Mouse (Mus musculus): ENCODE data around the gene Lrrk2.

Gene Lrrk2

DNA sequence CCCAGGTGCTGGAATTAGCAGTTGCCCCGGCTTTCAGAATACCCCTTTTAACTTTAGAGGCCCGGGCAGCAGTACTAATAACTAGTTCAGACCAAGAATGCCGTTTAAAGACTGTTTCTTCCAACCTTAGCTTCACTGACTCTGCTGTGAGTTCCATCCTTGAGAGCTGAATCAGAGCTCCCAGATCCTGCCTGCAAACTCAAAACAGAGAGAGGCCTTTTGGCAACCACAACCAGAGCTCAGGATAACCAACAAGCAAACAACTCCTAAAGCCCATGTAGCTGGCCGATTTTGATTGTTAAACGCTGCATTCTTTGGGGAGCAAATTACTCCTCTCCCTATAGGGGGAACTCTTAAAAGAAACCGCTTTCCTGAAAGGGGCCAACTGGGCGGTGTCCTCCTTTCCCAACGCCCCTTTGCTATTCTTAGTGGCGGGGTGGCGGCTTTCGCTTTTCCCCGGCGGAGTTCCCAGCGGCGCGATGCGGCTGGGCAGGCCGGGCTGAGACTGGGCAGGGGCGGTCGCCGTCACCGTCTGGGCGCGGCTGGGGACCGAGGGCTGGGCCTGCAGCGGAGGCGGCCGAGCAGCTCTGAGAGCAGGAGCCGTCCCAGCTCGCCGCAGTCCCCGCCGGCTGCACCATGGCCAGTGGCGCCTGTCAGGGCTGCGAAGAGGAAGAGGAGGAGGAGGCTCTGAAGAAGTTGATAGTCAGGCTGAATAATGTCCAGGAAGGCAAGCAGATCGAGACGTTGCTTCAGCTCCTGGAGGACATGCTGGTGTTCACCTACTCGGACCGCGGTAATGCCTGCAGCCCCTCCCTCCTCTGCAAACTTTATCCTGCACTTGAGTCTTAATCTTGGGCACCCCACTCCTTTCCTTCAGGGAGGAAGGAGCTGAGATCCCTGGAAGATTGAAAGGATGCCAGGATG lies at the start of gene Lrrk2:
Gene Lrrk2, plus strand, starts transcription at position 531 of the 924 bp plus-strand sequence.
- DNase-seq (ENCODE audit: low read depth, low spot score): peak; percentile 19

DNA sequence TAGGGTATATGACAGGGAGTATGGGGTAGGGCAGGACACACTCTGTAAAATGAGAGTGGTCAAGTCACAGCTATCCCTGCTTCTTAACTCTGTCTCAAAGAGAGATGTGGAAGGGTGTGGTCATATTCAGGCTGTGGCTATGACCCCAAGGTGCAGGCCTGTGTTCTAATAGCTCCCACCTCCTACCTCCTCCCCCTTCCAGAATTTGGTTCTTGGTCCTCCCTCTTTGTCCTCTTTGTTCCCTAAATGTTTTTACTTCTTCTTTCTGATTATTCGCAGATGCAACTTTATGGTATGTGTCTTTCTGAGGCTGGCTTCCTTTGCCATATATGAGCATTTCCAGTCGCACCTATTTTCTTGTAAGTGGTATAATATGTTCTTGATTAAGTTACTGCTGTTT lies 48.5 kb upstream of the Lrrk2 start:
- no peak for DNase-seq (ENCODE audit: low read depth, low spot score)

DNA sequence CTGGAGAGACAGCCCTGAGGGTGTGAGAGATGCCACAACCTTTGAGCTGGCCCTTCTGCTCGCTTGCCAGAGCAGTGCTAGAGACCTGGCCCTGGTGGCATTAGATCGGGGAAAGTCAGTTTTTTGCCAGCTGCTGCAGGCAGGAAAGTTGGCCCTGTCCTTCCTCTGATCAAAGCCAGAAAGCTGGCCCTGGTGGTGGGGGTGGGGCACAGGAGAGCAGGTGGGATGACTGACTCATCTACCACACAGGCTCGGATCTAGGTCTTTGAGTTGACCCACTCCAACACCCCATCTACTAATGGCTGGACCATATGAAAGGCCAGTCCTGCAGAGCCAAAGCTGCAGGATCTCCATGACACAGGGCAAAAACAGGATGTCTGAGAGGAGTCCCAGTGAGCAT lies 43.8 kb upstream of the Lrrk2 start:
- no peak for DNase-seq (ENCODE audit: low read depth, low spot score)

DNA sequence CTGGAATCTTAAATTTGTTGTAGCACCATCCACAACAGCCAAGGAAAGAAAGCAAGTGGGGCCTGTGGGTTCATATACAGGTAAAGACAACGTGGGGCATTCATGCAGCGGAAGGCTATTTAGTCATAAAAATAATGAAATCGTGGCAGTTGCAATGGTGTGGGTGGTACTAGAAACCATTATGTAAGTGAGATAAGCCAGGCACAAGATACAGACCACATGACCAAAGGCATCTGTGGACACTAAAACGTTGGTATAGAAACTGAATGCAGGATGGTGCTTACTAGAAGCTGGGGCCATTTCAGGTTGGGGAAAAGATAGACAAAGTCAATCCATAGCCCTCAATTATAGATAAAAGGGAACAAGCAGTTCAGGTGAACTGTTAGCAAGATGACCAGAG lies 40.5 kb upstream of the Lrrk2 start:
- no peak for DNase-seq (ENCODE audit: low read depth, low spot score)

DNA sequence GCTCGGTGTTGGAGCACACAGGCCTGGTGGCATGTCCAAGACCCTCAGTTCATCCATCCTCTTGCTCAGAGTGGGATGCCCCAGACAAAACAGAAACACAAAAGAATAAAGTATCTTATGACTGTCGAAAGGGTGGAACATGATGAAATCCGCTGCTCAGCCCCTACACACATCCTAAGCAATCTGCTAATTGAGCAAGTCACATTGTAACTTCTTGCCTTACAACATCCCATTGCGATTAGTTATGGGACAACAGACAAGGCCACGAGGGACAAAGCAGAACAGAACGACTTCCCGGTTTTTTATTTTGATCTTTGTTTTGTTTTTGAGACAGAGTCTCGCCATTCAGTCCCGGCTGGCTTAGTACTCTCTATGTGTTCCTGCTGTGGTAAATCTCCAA lies 39.9 kb upstream of the Lrrk2 start:
- no peak for DNase-seq (ENCODE audit: low read depth, low spot score)

DNA sequence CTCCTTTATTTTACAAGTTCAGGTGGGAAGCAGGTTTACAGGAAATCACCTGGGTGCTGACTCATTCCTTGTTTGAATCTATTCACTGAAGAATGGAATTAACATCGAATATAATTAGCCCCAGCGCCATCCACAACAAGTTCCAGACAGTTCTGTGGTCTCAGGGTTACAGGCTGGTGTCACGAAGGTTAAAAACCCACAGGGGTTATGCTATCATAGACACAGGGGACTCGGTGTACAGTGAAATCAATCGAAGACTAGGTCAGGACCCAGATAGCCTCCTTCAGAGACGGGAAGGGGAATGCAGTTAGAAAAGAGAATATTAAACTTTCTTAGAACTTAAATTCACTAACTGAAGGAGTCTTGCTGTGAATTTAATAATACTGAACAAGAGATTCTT lies 39.2 kb upstream of the Lrrk2 start:
- no peak for DNase-seq (ENCODE audit: low read depth, low spot score)

DNA sequence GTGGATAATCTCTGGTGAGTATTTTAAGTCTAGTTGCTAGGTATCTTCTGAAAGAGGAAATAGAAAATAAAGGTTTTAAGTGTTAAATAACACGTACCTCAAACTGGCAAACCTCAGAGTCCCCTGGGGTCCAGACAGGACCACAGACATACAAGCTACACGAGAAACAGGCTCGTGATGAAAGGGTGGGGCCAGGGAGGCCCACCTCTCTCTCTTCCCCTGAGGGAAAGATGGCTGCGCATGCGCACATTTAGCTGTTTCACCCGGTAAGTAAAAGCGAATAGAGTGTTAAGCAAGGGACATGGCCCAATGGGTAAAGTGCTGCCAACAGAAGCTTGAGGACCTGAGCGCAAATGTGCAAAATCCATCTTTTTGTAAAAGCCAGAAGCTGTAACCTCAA lies 38.7 kb upstream of the Lrrk2 start:
- DNase-seq (ENCODE audit: low read depth, low spot score): no peak

DNA sequence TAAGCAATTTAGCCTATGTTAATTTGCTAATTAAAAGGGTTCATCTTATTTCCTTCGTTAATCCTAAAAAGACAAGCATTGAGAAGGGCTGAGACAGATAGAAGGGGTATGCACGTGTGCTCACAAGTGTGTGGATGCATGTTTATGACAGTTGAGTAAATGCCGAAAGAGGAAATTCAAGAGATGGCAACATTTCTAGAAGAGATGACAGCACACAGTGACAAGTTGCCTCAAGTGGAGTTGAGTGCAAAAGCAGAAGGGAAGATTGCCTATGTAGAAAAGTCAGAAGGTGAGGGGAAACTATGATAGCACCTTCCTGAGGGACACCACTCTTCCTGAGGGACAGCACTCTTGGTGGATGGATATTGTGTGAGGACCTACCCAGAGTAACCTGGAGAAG lies 31.3 kb upstream of the Lrrk2 start:
- no peak for DNase-seq (ENCODE audit: low read depth, low spot score)

DNA sequence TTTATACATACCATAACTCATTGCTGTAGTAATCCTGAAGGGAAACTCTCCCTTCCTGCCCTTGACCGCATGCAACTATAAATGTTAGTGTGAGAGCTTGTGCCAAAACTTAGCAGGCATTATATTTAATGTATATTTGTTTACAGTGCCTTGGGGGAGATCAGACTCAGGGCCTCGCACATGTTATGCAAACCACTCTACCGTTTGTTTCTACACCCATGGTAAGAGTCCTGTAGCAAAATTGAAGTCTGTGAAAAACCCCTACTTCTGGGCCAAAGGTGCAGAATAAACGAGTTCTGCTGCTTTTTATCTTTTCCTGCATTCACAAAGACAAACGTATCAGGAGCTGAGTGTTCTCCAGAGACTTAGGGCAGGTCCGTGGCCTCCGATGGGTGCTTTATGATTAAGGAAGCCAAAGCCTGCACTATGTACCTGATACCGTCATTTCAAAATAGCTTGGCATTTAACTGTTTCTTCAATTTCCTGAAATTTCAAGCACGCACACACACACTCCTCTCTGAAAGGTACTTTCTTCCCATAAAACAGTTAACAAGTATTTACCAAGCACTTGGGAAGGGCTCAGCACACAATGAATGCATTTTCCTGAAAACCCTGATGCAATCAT lies 30.2 kb upstream of the Lrrk2 start:
- DNase-seq (ENCODE audit: low read depth, low spot score): no peak

DNA sequence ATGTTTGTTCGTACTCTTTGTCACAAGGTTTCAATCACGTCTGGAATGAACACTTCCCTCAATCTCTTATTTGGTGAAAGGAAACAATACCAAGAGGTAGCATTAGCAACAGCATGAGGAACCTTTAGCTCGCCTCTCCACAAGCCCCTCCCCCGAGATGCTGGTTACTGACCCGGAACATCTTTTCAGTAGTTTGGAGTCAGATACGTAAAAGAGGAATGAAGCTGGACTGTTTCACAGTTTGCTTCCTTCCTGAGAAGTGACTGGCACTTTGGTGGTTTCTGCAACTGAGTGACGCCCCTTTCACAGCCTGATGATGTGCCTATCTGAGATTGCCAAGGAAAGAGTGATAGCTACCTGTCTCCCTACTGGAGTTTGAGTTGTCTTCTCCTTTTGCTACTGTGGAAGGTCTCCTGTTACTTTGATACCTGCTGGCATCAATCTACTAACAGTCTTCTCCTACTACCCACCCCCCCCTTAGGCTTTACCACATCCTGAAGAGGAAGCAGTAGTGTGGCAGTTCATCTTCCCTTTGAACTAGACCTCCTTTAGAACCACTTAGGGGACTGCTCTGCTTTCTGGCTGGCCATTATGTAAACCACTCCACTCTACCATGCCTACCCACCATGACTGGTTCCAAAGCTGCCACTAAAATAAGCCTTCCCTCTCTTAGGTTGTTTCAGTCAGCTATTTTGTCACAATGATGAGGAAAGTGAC lies 29.2 kb upstream of the Lrrk2 start:
- DNase-seq (ENCODE audit: low read depth, low spot score): no peak

DNA sequence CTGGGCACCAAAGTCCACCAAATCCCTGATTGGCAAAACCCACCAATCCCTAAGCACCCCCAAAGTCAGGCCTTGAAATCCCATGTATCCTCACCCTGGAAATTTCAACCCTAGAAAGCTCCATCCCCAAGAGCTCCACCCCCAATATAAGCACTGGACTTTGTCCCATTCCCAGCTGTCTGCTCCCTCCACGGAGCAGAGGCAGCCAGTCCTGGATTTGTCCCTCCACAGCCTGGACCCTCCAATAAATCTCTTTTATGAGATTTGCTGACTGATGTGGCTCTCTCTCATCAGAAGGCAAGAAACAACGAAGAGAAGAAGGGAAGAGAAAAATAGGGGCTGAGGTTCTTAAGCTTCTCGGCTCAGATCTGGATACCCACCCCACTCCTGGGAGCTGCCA lies 22.7 kb upstream of the Lrrk2 start:
- DNase-seq (ENCODE audit: low read depth, low spot score): no peak

DNA sequence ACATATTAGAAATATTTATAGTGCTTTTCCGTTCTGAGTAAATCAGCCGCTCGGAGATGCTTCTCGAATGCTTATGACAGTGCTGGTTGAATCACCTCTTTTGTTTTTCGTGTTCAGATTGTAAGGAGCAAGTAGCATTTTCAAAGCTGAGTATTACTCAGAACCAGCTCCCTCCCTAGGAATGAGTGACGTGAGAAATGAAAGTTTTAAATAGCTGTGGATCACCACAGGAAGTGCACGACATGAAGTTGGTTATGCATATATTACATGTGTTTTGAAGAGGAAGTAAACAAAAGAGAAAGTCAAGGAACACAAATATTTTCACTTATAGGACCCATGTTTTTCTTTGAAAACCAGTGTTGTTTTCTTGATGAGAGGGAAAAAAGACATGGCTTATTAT lies 21.5 kb upstream of the Lrrk2 start:
- DNase-seq (ENCODE audit: low read depth, low spot score): no peak

DNA sequence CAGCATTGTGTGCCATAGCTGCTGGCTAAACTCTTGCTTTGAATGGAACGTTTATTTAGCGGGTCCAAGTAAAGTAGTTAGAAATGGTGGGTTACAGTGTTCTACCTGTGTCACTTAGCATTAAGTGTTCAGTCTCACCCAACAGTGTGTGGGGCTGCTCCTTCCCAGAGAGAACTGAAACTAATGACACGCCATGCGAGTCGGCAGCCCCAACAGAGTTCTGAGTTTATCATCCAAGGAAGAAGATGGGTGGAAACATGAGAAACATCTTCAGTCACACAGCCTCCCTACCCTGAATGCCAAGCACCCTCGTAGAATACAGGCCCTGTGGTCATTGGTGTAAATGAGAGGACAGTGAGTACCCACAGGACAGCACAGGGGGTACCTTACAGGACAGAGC lies 14.7 kb upstream of the Lrrk2 start:
- DNase-seq (ENCODE audit: low read depth, low spot score): no peak

DNA sequence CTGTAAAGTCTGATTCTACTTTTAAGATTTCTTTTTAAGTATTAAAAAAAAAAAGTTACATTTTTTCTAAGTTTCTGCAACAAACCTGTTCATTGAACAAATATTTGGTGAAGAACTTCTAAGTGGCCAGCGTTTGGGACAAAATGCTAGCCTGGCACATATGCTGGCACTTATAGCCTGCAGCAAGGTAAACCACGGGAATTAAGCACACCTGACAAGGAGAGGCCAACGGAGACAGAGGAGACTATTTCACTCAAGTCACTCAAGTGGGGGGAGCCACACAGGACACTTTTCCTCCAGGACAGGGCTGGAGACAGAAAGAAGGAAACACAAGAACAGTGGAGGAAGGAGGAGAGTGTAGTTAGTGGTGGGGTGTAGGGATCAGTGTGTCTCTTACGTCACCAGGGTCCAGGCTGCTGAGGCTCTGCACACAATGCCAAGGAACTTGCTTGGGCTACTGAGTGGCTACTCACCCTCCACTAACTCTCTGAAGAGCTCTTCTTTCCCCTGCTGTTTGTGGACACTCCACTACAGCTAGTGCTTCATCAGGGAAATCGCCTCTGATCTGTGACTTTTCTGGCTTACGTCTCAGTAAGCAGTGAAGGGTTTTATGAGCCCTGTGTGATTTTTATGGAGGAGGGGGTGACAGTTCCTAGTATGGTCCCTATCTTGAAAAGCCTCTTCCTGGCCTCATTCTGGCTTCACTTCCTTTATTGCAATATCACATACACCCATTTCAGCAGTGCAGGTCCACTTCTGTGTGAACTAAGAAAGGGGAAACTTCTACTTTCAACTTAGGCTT lies 12.5 kb upstream of the Lrrk2 start:
- DNase-seq (ENCODE audit: low read depth, low spot score): no peak

DNA sequence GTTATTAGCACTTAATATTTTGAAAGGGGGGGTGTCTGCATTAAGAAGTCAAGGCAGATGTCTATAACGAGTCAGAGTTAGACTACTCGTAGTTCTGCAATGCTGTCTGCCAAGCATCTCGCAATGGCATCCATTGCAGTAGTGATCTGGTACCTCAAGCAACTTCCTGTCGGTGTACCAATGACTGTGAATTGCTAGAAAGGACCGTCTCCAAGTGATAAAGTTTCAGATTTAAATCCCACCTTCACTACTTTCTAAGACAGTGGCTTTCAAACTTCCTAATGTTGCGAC lies 12.0 kb upstream of the Lrrk2 start:
- no peak for DNase-seq (ENCODE audit: low read depth, low spot score)

DNA sequence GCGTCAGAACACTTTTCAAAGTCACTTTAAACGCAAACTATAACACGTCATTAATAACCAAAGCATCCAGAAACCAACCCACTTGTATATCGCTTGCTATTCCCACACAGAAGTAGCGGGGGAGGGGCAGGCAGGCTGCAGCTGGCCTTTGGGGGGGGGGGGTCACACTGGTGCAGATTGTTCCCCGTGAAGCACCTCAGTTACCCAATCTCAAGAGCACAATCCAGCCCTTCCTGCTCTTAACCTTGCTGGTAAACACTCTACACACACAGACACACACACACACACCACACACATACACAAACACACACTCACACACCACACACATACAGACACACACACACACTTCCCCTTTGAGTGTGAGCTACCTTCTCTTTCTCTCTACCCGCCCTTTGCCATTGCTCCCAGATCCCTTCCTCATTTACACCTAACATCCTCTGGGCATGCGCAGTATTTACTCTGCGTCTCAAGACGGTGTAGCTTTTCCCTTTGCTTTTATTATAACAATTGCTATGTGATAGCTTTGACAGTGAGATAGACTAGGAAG lies 8.3 kb upstream of the Lrrk2 start:
- DNase-seq (ENCODE audit: low read depth, low spot score): no peak

DNA sequence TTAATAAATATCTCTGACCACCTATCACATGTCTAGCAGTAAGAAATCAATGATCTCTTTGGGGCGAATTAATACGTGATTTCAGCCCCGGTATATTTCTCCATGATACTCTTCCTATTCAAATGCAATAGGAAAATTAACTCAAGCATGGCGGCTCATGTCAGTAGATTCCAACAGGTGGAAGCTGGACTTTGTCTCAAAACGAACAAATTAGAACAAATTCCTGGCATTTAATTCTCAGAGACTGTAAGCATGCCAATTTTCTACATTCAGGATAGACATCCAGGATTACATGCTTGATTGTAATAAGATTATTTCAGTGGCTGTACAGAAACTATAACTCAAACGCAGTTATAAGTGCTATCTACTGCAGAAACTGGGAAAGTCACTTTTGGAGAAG lies 7.4 kb upstream of the Lrrk2 start:
- no peak for DNase-seq (ENCODE audit: low read depth, low spot score)

DNA sequence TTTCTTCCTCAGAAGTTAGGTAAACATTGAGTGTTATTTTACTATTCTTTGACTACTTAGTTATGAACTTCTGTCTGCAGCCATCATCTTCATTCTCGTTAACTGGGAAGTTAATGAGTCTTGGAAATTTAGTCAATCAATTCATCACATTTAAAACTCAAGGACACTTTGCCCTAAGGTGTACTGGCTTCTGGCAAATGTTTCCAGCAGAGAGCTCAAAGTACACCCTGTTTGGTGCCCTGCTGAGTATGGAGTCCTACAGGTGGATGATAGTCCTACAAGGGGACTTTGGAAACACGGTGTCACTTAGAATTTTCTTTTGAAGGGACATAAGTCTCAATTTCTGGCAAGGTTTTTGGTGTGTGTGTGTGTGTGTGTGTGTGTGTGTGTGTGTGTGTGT lies 1.8 kb upstream of the Lrrk2 start:
- no peak for DNase-seq (ENCODE audit: low read depth, low spot score)

DNA sequence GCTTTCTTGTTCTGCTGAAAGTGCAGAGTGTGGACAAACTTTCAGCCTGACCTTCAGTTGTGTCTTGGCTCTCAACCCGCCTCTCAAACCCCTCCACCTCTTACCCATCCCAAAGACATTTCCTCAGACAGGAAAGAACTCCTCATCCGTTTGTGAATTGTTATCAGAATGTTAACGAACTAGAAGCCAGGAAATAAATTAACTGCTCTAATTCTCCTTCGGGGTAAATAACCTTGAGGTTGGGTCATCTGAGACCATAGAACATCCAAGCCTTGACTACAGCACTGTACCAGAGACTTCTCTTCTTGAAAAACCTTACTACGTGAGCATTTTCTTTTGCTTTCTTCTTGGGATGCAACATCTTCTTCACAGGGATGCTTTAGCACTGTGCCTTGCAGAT lies 988 bp upstream of the Lrrk2 start:
- DNase-seq (ENCODE audit: low read depth, low spot score): no peak

DNA sequence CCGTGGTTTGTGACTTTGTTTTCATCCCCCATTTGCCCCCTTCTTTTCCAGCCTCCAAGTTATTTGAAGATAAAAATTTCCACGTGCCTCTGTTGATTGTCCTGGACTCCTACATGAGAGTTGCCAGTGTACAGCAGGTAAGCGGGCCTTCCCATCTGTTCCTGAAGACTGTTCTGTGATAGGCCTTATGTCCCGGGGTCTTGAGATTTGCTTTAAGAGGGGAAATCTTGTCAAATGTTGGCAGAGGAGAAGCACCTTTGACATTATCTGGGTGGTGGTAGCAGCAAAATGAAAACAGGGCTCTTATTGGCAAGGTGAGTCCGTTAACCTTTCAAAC lies 562 bp downstream of the Lrrk2 start:
- DNase-seq (ENCODE audit: low read depth, low spot score): no peak

DNA sequence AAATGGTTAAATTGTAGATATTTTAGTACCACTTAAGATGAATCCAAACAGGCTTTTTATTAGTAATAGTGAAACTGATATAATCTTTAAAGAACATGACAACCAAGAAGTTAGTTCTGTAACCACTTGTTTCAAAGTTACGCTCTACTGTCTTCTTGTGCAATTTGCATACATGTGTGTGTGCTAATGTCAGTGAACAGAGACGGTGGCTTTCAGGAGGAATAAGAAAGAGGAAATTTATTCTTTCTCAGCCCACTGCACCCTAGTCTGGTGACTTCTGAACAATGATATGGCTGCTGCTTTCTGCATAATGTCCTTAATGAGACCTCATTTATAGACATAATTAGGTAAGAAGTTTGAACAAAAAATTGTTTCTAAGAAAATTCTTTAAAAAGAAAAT lies 7.1 kb downstream of the Lrrk2 start:
- DNase-seq (ENCODE audit: low read depth, low spot score): no peak
